Mouse (Mus musculus) testis, adult 2 months (tissue): Measurements from ENCODE around the gene Nts.
"Not testable (repeated sequence)": the region's sequence is repeated elsewhere in the genome, so short reads cannot be mapped to it uniquely, and the experiment has no call there.

Source experiments
- CTCF ChIP-seq: fragments of 200-500 bp; IDR thresholded peaks from 2 replicates; pipeline ENCODE4 v1.5.1; 2012; ENCODE audit warnings: low read depth, mild to moderate bottlenecking, inconsistent platforms, low read length, moderate library complexity; ENCODE audit not compliant: control insufficient read depth, insufficient read depth, insufficient replicate concordance
- POLR2A ChIP-seq: fragments of 200-500 bp; IDR thresholded peaks from 2 replicates; pipeline ENCODE4 v1.6.1; 2012; ENCODE audit warnings: low read depth, mild to moderate bottlenecking, inconsistent platforms, low read length, moderate library complexity; ENCODE audit not compliant: control insufficient read depth

GRCm38 (mm10) chr10:102435467-102435866 lies 54.8 kb downstream of the Nts start:
- TF ChIP-seq CTCF, POLR2A: not testable (repeated sequence)
